Mouse (Mus musculus) kidney, embryonic 16.5 days (tissue): ENCODE results near the gene Tex44. TPM values are rescaled to one million over a fixed set of nuclear protein-coding genes. Genes with fewer than 3 reads are reported as not detected.
"Not testable (repeated sequence)": the region's sequence is repeated elsewhere in the genome, so short reads cannot be mapped to it uniquely, and the experiment has no call there.

Source experiments
- ATAC-seq: fragments of 200-750 bp; cut with Nextera tagmentation; 2 replicates; pipeline ENCODE4 v1.8.0; 2017; ENCODE audit warnings: moderate TSS enrichment; ENCODE audit not compliant: low FRiP score, low TSS enrichment
- H3K27ac ChIP-seq: fragments of 300-500 bp; sonication (generic); 2 replicates; pipeline ENCODE4 v1.5.1; 2014; ENCODE audit warnings: low read length
- H3K27me3 ChIP-seq: fragments of 300-500 bp; sonication (generic); 2 replicates; pipeline ENCODE4 v1.6.1; 2014; ENCODE audit warnings: low read length, control low read depth, mixed read lengths; ENCODE audit not compliant: insufficient read depth
- H3K36me3 ChIP-seq: fragments of 300-500 bp; sonication (generic); 2 replicates; pipeline ENCODE4 v1.6.1; 2014; ENCODE audit warnings: low read length, control low read depth, mixed read lengths; ENCODE audit not compliant: insufficient read depth
- H3K4me1 ChIP-seq: fragments of 300-500 bp; sonication (generic); 2 replicates; pipeline ENCODE4 v1.6.1; 2014; ENCODE audit warnings: low read length, control low read depth, mixed read lengths; ENCODE audit not compliant: insufficient read depth
- H3K4me2 ChIP-seq: fragments of 300-500 bp; sonication (generic); replicated peaks from 2 replicates; pipeline ENCODE4 v1.6.1; 2014; ENCODE audit warnings: low read depth, low read length
- H3K4me3 ChIP-seq: fragments of 300-500 bp; sonication (generic); 2 replicates; pipeline ENCODE4 v1.5.1; 2014; ENCODE audit warnings: mild to moderate bottlenecking, low read length
- H3K9ac ChIP-seq: fragments of 300-500 bp; sonication (generic); replicated peaks from 2 replicates; pipeline ENCODE4 v1.6.1; 2014; ENCODE audit warnings: low read length
- H3K9me3 ChIP-seq: fragments of 300-500 bp; sonication (generic); 2 replicates; pipeline ENCODE4 v1.6.1; 2016; ENCODE audit warnings: low read length, control low read depth
- WGBS: fragments of 180-500 bp; shearing (Covaris S2); extraction: QIAGEN DNeasy Blood & Tissue Kit; methylation state at CpG from one replicate; pipeline ENCODE4 v1.1.7; 2014; 5-methylcytosine and 5-hydroxymethylcytosine counted together
- polyA plus RNA-seq: library from polyadenylated mRNA; unstranded; fragments of >200 nt; fragmentation: Nextera tagmentation; extraction: Ambion mirVana; gene quantifications from 2 replicates; pipeline ENCODE4 v1.2.1, GENCODE M21; 2015

Tex44 gene
- polyA plus RNA-seq, 1 experiment from 2014 or later: not detected

DNA sequence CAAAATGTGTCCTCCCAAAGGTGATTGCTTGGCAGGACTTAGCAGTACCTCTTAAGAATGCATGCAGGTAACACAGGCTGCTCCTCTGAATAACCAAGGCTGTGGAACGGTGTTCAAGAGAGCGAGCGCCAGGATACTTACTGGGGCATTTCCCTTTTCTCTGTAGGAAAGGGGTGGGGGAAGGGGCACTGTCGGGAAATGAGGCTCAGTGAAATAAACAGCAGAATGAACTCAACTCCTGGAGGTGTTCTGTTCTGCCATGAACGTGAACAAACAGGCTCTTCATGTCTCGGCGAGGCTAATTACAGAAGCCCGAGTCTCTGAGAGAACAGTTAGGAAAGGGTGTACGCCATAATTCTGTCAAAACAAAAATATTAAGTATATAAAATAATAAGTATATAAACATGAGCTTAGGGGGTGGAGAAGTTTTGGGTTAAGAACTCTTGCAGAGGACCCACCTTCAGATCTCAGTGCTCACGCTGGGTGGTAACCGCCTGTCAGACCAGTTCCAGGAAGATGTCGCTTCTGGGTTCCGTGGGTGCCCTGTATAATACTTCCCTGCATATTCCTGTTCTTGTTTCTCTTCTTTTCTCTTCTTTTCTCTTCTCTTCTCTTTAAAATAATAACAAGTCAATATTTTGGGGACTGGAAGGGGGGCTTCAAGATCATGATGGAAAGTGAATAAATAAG lies 30.9 kb downstream of the Tex44 start:
- Histone ChIP-seq H3K9me3 (no peaks in the 10 kb centered on the region), H3K27ac (no peak overlapping the region), H3K36me3 (no peaks in the 10 kb centered on the region), H3K9ac (no peak overlapping the region), H3K4me1 (no peaks in the 10 kb centered on the region; the same call in 1 of the 2 replicates), H3K4me3 (no peak overlapping the region), H3K4me2 (no peak overlapping the region), H3K27me3 (no peaks in the 10 kb centered on the region)
- WGBS: 64% methylated on average over 13 of the region's 13 CpGs
- ATAC-seq: no peak

DNA sequence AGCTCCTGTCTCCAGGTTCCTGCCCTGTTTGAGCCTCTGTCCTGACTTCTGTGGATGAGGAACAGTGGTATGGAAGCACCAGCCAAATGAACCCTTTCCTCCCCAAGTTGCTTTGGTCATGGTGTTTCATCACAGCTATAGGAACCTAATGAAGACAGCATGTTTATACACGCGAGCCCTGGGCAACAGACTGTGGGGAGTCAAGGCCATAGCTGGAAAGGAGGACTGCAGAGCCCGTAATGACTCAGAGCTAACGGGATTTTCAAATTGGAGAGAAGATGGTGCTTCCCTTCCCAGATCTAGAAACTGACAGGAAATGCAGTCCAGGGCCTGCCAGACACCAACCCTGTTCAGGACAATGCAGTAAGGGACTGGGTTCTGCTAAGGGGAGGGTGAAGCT lies 33.2 kb downstream of the Tex44 start:
- Histone ChIP-seq H3K4me2 (no peak overlapping the region), H3K4me3 (no peak overlapping the region)

DNA sequence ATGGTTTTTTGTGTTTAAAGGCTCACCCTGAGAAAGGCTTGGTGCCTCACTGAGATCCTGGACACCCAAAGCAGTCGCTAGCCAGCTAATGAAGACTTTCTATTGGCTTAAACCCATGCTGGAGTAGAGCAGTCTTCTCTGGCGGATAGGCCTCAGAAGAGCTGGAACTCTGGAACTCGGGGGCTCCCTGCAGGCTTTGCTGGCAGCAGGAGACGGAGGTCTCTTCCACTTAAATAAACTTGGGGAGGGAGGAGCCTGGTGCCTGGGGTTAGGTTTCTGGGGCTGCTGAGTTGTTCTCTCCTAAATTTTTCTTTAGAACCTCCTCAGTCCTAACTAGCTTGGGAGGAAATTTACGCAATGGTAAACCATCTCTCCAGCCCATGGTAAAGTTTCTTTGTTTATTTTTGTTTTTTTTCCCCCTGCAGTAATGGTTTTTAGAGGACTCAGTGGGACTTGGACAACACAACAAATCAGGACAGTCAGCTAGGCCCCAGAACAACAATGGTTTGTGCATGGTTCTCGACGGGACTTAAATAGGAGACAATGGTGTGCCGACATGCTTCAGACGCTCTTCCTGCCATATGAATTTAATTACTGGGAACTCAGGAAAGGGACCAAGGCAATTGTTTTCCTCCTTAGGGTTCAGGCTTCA lies 38.2 kb downstream of the Tex44 start:
- H3K27ac ChIP-seq: peak overlapping the region; percentile 95
- H3K4me1 ChIP-seq: peaks cover 13% of the 10 kb centered on the region
- no peaks in the 10 kb centered on the region for H3K36me3 ChIP-seq
- ATAC-seq: peak; percentile 37; the same call in 1 of the 2 replicates
- WGBS: 37% methylated on average over 9 of the region's 9 CpGs
- no peaks in the 10 kb centered on the region for H3K9me3 ChIP-seq
- no peaks in the 10 kb centered on the region for H3K27me3 ChIP-seq
- H3K4me2 ChIP-seq: no peak overlapping the region
- H3K9ac ChIP-seq: peak overlapping the region; percentile 3; the same call in 1 of the 2 replicates
- no peak overlapping the region for H3K4me3 ChIP-seq

More for the DNA sequence above, 33.2 kb downstream of the Tex44 start:
- H3K4me1 ChIP-seq: peaks cover 4% of the 10 kb centered on the region
- no peaks in the 10 kb centered on the region for H3K9me3 ChIP-seq
- no peak overlapping the region for H3K9ac ChIP-seq
- H3K36me3 ChIP-seq: no peaks in the 10 kb centered on the region
- no peak overlapping the region for H3K27ac ChIP-seq
- H3K27me3 ChIP-seq: no peaks in the 10 kb centered on the region
- no peak for ATAC-seq
- 80% methylated on average over 4 of the region's 4 CpGs for WGBS

DNA sequence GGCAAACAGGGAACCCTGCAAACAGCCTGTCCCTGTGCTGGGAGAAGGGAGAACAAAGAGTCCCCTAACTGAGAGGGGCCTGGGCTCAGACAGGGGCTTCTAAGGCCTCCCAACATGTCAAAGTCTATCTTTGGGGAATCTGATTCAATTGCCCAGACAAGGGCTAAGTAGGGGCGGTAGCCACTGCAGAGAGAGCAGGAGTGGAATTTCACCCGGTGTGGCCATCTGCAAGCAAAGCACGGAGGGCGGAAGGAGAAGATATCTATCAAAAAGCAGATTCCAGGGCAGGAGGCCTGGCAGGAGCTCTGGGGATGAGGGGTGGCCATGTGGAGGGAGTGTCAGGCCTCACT lies 38.7 kb downstream of the Tex44 start:
- Histone ChIP-seq H3K4me2 (no peak overlapping the region), H3K4me3 (no peak overlapping the region), H3K9me3 (no peaks in the 10 kb centered on the region), H3K27me3 (no peaks in the 10 kb centered on the region), H3K27ac (peak overlapping the region; percentile 95), H3K36me3 (no peaks in the 10 kb centered on the region), H3K9ac (peak overlapping the region; percentile 3; the same call in 1 of the 2 replicates), H3K4me1 (peaks cover 14% of the 10 kb centered on the region)
- peak; percentile 67 for ATAC-seq
- 21% methylated on average over 4 of the region's 4 CpGs for WGBS

DNA sequence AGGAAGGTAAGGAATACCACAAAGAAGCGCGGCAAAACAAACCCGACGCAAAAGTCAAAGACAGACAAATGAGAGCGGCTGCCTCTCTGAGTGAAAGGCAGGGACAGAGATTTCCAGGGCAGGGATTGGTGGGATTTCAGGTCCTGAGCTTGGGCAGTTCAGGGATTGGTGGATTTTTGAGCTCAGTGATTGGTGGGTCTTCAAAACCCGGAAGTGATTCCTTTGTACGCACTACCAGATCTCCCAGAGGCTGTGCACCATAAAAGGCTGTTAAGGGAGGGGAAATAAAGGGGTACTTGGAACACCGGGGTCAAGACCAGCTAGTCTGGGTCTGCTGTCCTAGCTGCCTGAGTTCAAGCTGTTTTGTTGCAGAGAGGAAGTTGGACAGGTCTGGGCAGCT lies 41.3 kb downstream of the Tex44 start:
- Histone ChIP-seq H3K4me1 (peaks cover 30% of the 10 kb centered on the region), H3K4me2 (no peak overlapping the region), H3K9ac (no peak overlapping the region), H3K9me3 (no peaks in the 10 kb centered on the region), H3K27ac (no peak overlapping the region), H3K36me3 (no peaks in the 10 kb centered on the region), H3K4me3 (no peak overlapping the region), H3K27me3 (no peaks in the 10 kb centered on the region)
- WGBS: 90% methylated on average over 8 of the region's 8 CpGs
- ATAC-seq: no peak

DNA sequence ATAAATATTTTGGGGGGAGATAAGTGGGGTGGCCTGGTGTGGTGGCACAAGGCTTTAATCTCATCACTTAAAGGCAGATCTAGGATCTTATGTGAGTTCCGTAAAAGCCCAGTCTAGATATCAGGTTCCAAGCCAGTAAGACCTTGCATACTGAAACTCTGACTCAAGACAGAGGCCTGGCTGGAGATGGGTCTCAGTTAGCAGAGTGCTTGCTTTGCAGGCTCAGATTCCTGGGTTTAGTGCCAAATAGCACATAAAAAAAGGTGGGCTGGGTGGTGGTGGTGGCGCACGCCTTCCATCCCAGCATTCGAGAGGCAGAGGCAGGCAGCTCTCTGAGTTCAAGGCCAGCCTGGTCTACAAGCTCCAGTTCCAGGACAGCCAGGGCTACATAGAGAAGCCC lies 43.7 kb downstream of the Tex44 start:
- peaks cover 28% of the 10 kb centered on the region for H3K4me1 ChIP-seq
- ATAC-seq: no peak
- no peak overlapping the region for H3K4me3 ChIP-seq
- no peaks in the 10 kb centered on the region for H3K36me3 ChIP-seq
- 94% methylated on average over 4 of the region's 4 CpGs for WGBS
- no peaks in the 10 kb centered on the region for H3K27me3 ChIP-seq
- H3K9ac ChIP-seq: 0 out of 2 replicates have a peak overlapping the region, but pooled peaks have one; percentile 6
- peak overlapping the region; percentile 65 for H3K27ac ChIP-seq
- no peaks in the 10 kb centered on the region for H3K9me3 ChIP-seq
- H3K4me2 ChIP-seq: no peak overlapping the region

DNA sequence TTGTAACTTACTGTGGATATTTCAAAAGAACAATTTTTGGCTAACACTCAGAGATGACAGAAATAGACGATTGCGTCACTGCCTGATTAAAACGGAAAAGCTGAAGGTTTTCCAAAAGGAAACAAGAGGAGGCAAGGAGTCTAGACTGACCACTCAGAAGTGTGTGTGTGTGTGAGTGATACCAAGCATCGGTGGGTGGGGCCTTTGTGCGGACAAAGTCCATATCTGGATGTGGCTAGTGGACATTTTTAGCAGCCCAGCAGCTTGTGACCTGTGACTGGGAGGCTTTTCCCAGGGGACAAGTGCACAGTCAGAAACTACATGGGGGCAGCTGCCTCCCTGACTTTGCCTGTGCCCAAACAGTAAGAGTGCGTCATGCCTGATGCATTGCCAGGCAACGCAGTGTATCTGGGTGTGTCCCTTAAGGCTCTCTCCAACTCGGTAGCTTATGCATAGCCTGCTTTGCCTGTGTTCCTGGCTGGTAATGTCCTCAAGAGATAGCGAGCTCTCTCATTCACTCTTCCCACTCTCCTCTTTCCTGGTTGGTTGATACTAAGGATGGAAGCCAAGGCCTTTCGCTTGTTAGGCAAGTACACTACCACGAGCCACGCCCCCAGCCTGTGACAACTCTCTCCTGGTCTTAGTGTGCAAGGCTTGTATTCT lies 44.5 kb downstream of the Tex44 start:
- no peaks in the 10 kb centered on the region for H3K27me3 ChIP-seq
- peak overlapping the region; percentile 94 for H3K27ac ChIP-seq
- H3K4me2 ChIP-seq: no peak overlapping the region
- H3K9ac ChIP-seq: peak overlapping the region; percentile 24; the same call in 1 of the 2 replicates
- no peaks in the 10 kb centered on the region for H3K9me3 ChIP-seq
- H3K4me3 ChIP-seq: no peak overlapping the region
- no peaks in the 10 kb centered on the region for H3K36me3 ChIP-seq
- peaks cover 26% of the 10 kb centered on the region for H3K4me1 ChIP-seq
- 59% methylated on average over 12 of the region's 12 CpGs for WGBS
- peak; percentile 74 for ATAC-seq

DNA sequence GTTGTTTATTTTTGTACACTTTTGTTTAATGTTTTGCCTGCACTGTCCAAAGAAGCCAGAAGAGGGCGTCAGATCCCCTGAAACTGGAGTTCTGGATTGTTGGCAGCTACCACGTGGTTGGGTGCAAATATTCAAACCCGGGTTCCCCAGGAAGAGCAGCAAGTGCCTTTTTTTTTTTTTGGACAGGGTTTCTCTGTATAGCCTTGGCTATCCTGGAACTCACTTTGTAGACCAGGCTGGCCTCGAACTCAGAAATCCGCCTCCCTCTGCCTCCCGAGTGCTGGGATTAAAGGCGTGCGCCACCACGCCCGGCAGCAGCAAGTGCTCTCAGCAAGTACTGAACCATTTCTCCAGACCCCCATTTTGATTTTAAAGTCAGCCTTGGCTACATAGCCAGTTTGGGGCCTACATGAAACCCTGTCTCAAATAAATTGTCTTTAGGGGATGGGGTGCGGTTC lies 45.4 kb downstream of the Tex44 start:
- H3K4me1 ChIP-seq: peaks cover 26% of the 10 kb centered on the region
- 68% methylated on average over 11 of the region's 11 CpGs for WGBS
- H3K9ac ChIP-seq: peak overlapping the region; percentile 61
- H3K27me3 ChIP-seq, ATAC-seq, H3K4me3 ChIP-seq, H3K9me3 ChIP-seq, H3K36me3 ChIP-seq: not testable (repeated sequence)
- peak overlapping the region; percentile 48; the same call in 1 of the 2 replicates for H3K4me2 ChIP-seq
- peak overlapping the region; percentile 94 for H3K27ac ChIP-seq

DNA sequence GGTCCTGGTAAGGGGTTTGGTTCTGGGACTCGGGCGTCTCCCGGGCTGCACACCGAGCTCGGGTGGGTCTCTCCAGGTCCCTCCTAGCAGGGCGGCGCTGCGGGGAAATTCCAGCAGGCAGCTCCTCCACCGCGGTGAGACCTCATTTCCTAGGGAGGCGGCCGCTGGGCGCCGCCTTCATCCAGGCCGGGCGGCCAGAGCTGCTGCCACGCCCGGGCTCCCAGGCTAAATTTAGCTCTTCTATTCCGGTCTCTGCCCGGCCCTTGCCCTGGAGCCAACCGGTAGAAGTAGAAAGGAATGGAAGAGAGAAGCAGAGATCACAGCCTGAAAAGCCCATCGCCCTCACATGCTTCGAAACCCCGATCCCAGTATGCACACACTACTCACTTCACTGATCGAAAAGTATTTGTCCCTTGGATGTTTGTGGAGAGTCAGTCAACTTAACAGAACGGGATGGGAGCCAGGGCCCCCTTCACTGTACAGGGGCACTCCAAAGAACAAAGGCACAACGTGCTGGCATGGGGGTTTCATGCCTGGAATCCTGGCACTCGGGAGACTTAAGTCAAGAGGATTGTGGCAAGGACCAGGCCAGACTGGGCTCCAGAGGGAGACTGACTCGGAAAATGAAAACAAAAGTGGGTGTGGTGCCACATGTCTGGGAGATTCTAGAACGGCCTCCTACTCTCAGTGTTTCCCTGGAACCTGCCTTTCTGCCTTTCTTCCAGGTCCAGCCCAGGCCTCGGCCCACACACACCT lies 46.2 kb downstream of the Tex44 start:
- Histone ChIP-seq H3K4me2 (peak overlapping the region; percentile 48), H3K27ac (peak overlapping the region; percentile 94)
- WGBS: 6% methylated on average over 30 of the region's 31 CpGs

More for the DNA sequence above, 46.2 kb downstream of the Tex44 start:
- ATAC-seq: peak; percentile 88
- Histone ChIP-seq H3K9me3 (no peaks in the 10 kb centered on the region), H3K27me3 (no peaks in the 10 kb centered on the region), H3K4me1 (peaks cover 26% of the 10 kb centered on the region), H3K9ac (peak overlapping the region; percentile 61), H3K4me3 (peak overlapping the region; percentile 26), H3K36me3 (no peaks in the 10 kb centered on the region)
